Mouse (Mus musculus) heart, embryonic 14.5 days (tissue): ENCODE measurements around the gene Spem1. TPM values are rescaled to one million over a fixed set of nuclear protein-coding genes. Genes with fewer than 3 reads are reported as not detected.
A peak's percentile ranks its signal among the peaks of the same experiment; 100 is the strongest.

Source experiments
- ATAC-seq: fragments of 200-750 bp; cut with Nextera tagmentation; 2 replicates; pipeline ENCODE4 v1.8.0; 2017; ENCODE audit warnings: low read depth, moderate TSS enrichment; ENCODE audit not compliant: insufficient number of reproducible peaks, insufficient read depth, low FRiP score
- H3K27ac ChIP-seq, 2 experiments: fragments of 200-500 bp in 1 of 2; fragments of 300-500 bp in 1 of 2; sonication (generic) in 1 of 2; replicated peaks in 1 of 2; 2 replicates each; pipeline ENCODE4 v1.5.1; 2012 to 2014; ENCODE audit warnings: low read depth in 2 of 2, low read length in 2 of 2, control low read depth in 1 of 2, mild to moderate bottlenecking in 1 of 2, mixed read lengths in 1 of 2; ENCODE audit not compliant: control insufficient read depth in 1 of 2, insufficient read depth in 1 of 2
- H3K27me3 ChIP-seq: fragments of 300-500 bp; sonication (generic); 2 replicates; pipeline ENCODE4 v1.6.1; 2014; ENCODE audit warnings: mild to moderate bottlenecking, low read length, control low read depth; ENCODE audit not compliant: control insufficient read depth, insufficient read depth
- H3K36me3 ChIP-seq: fragments of 300-500 bp; sonication (generic); 2 replicates; pipeline ENCODE4 v1.6.1; 2014; ENCODE audit warnings: mild to moderate bottlenecking, control low read depth, low read length, mixed read lengths; ENCODE audit not compliant: control insufficient read depth, insufficient read depth
- H3K4me1 ChIP-seq, 2 experiments: fragments of 200-500 bp in 1 of 2; fragments of 300-500 bp in 1 of 2; sonication (generic) in 1 of 2; 2 replicates each; pipeline ENCODE4 v1.6.1; 2012 to 2014; ENCODE audit warnings: low read length in 2 of 2, control low read depth in 1 of 2, mixed read lengths in 1 of 2; ENCODE audit not compliant: control insufficient read depth in 2 of 2, insufficient read depth in 2 of 2
- H3K4me2 ChIP-seq: fragments of 300-500 bp; sonication (generic); 2 replicates; pipeline ENCODE4 v1.6.1; 2014; ENCODE audit warnings: mild to moderate bottlenecking, low read length
- H3K4me3 ChIP-seq, 2 experiments: fragments of 200-500 bp in 1 of 2; fragments of 300-500 bp in 1 of 2; sonication (generic) in 1 of 2; 2 replicates each; pipeline ENCODE4 v1.5.1; 2012 to 2014; ENCODE audit warnings: low read length in 2 of 2, mild to moderate bottlenecking in 2 of 2, control low read depth in 1 of 2, low read depth in 1 of 2, moderate library complexity in 1 of 2; ENCODE audit not compliant: control insufficient read depth in 1 of 2, insufficient read depth in 1 of 2
- H3K9ac ChIP-seq: fragments of 300-500 bp; sonication (generic); 2 replicates; pipeline ENCODE4 v1.6.1; 2014; ENCODE audit warnings: mild to moderate bottlenecking, low read length
- H3K9me3 ChIP-seq: fragments of 300-500 bp; sonication (generic); 2 replicates; pipeline ENCODE4 v1.6.1; 2016; ENCODE audit warnings: low read length, control low read depth; ENCODE audit not compliant: control insufficient read depth
- WGBS: fragments of 180-500 bp; shearing (Covaris S2); extraction: QIAGEN DNeasy Blood & Tissue Kit; methylation state at CpG from one replicate; pipeline ENCODE4 v1.1.7; 2014; 5-methylcytosine and 5-hydroxymethylcytosine counted together
- polyA plus RNA-seq: library from polyadenylated mRNA; unstranded; fragments of >200 nt; fragmentation: Nextera tagmentation; extraction: Ambion mirVana; gene quantifications from 2 replicates; pipeline ENCODE4 v1.2.1, GENCODE M21; 2014

The Spem1 gene
- polyA plus RNA-seq, 1 experiment from 2014 or later = not detected

DNA sequence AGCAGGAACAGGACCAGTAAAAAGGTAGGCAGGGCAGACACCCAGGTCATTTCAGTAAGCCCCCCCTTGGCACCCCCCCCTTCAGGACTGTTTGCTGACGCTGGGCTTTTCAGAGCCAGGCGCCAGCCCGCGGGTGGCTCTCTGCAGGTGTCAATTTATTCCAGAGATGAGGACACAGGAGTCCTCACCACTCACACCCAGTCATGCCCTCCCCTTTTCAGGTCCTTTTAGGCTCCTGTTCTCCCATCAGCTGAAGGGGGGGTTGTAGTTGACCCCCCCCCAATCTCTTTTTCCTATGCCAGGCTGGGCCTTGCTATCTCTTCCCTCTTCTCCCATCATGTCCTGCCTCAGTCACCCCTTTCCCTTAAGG is 14.0 kb upstream of the Spem1 start:
- Histone ChIP-seq H3K27ac (no peak overlapping the region), H3K4me2 (peak overlapping the region; percentile 89; the same call in 1 of the 2 replicates), H3K36me3 (no peaks in the 10 kb centered on the region), H3K4me1 (peaks cover 3 to 24% of the 10 kb centered on the region in 2 experiments; a peak in 3 of 4 replicates), H3K9me3 (no peaks in the 10 kb centered on the region), H3K9ac (no peak overlapping the region; the same call in 1 of the 2 replicates), H3K4me3 (peak overlapping the region in 1 of 2 experiments; percentile 67; a peak in 1 of 4 replicates), H3K27me3 (peaks cover 44% of the 10 kb centered on the region)
- ATAC-seq = no peak
- WGBS = 20% methylated on average over 4 of the region's 4 CpGs

DNA sequence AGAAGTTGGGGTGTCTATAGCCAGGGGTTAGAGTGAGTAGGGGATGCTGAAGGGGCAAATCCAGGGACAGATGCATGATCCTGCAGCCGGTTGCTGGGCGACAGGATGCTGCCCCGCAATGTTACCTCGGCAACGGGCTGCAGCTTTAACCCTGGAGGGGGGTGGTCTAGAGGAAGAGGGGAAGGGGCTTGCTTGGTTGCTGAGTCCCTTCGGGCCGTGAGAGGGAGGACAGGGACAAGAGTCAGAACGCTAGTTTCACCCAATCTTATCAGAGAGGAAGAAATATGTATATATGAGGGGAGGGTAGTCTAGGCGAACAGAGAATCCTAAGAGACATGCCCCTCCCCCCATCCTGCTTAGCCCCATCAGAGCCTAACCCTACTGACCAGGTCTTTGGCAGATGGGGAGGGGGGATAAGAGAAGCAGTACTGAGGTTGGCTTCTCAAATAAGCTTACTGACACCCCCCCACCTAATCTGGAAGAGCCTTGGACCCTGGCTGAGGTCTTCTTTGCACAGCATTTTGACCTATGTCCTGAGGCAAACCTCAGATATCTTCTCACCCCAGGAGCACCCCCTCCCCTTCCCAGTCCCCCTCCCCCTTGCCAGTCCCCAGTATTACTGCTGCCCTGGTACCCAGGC is 13.5 kb upstream of the Spem1 start:
- peaks cover 3 to 24% of the 10 kb centered on the region in 2 experiments; a peak in 3 of 4 replicates for H3K4me1 ChIP-seq
- H3K9me3 ChIP-seq = no peaks in the 10 kb centered on the region
- 0 out of 2 replicates have a peak overlapping the region, but pooled peaks have one; percentile 89 for H3K4me2 ChIP-seq
- no peak overlapping the region; a peak in 1 of 4 replicates for H3K4me3 ChIP-seq
- 18% methylated on average over 9 of the region's 9 CpGs for WGBS
- no peak overlapping the region for H3K27ac ChIP-seq
- no peaks in the 10 kb centered on the region for H3K36me3 ChIP-seq
- ATAC-seq = no peak
- peaks cover 44% of the 10 kb centered on the region for H3K27me3 ChIP-seq
- H3K9ac ChIP-seq = no peak overlapping the region; the same call in 1 of the 2 replicates

DNA sequence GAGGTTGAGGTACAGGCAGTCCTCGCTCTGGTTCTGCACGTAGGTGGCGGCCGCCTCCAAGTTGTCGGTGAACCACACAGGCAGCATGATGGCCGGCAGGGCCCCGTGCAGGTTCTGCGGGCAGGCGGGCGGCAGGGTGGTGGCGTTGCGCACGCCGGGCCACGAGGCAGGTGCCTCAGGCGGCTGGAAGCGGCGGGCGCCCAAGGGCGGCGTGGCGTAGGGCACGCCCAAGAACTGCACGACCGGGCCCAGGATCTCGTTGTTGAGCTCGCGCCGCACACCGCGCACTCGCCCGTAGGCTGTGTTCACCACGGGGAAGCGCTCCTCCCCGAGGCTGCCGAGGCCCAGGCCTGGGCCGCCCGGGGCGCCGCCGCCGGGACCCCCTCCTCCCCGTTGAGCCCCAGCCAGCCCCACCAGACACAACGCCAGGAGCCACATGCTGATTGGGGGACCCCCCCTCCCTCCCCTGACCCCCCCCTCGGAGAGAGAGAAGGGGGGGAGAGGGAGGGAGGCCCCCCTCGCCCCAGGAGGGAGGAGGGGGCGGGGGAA is 12.1 kb upstream of the Spem1 start:
- Histone ChIP-seq H3K4me3 (peak overlapping the region; percentile 34 to 40), H3K9ac (peak overlapping the region; percentile 73), H3K4me1 (peaks cover 3 to 22% of the 10 kb centered on the region in 2 experiments; a peak in 3 of 4 replicates), H3K36me3 (no peaks in the 10 kb centered on the region), H3K9me3 (no peaks in the 10 kb centered on the region), H3K4me2 (peak overlapping the region; percentile 86), H3K27ac (no peak overlapping the region), H3K27me3 (peaks cover 44% of the 10 kb centered on the region)
- no peak for ATAC-seq
- WGBS = 6% methylated on average over 39 of the region's 48 CpGs

DNA sequence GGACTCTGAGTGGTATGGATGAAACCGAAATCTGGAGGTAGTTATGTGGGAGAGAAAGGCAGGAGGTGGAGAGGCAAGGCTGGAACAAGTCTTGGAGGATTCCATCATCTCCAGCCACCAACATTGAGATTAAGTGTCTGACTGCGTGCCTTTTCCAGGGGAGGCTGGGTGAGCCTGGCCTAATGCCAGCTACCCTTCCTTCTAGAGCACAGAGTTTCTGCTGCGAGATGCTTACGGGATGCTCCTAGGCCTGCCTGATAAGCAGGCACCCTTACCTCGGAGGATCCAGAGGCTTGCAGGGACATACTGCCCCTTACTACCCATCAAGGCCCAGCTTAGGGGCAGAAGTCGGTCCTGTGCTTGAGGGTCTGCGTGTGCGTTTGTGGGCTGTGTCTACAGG is 11.6 kb upstream of the Spem1 start:
- peaks cover 44% of the 10 kb centered on the region for H3K27me3 ChIP-seq
- no peaks in the 10 kb centered on the region for H3K36me3 ChIP-seq
- peaks cover 3 to 18% of the 10 kb centered on the region in 2 experiments; a peak in 2 of 4 replicates for H3K4me1 ChIP-seq
- H3K9me3 ChIP-seq = no peaks in the 10 kb centered on the region
- no peak overlapping the region for H3K27ac ChIP-seq
- ATAC-seq = no peak
- WGBS = 41% methylated on average over 8 of the region's 8 CpGs
- H3K9ac ChIP-seq = peak overlapping the region; percentile 73
- peak overlapping the region; percentile 86 for H3K4me2 ChIP-seq
- H3K4me3 ChIP-seq = peak overlapping the region; percentile 34 to 40

DNA sequence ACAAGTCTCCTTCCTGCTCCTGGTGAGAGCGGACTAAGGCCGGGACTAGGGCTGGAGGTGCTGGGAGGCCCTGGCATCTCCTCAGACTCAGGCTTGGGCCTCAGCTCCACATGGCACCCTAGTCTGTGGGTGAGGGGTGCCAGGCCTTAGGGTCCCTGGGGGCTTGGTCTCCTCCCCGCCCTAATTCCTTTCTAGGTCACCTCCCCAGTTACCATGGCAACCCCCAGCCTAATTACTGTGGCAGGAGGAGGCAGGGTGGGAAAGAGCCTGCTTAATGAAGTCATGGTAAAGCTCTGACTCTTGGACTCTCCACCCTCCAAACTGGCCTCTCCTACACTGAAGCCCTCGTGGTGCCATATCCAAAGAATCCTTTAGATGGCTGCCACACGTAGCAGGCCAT is 6.9 kb upstream of the Spem1 start:
- ATAC-seq = no peak
- peaks cover 0 to 5% of the 10 kb centered on the region in 2 experiments; a peak in 2 of 4 replicates for H3K4me1 ChIP-seq
- H3K27me3 ChIP-seq = peaks cover 13% of the 10 kb centered on the region; the same call in 1 of the 2 replicates
- H3K4me2 ChIP-seq = no peak overlapping the region
- H3K27ac ChIP-seq = no peak overlapping the region
- WGBS = 78% methylated on average over 5 of the region's 5 CpGs
- no peaks in the 10 kb centered on the region for H3K9me3 ChIP-seq
- peaks cover 24% of the 10 kb centered on the region for H3K36me3 ChIP-seq
- H3K9ac ChIP-seq = no peak overlapping the region
- no peak overlapping the region for H3K4me3 ChIP-seq

DNA sequence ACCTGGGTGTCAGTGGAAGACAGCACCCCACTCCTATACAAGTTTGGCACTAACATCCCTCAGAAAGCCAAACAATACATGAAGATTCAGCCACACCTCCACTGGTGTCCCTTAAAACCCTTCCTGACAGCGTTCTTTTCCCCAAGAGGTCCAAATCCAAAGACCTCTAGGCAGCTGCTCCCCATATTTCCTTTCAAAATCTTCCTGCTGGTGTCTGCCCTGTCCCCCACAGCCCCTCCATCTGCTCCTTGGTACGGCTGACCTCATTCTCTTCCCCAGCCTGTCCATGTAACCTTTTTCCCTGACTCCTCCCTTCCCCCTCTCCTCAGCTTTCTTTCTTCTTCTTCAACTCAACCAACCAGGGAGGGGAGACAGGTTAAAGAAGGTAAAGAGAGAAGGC is 1.5 kb upstream of the Spem1 start:
- Histone ChIP-seq H3K9me3 (no peaks in the 10 kb centered on the region), H3K9ac (no peak overlapping the region), H3K4me3 (no peak overlapping the region), H3K4me1 (no peaks in the 10 kb centered on the region), H3K4me2 (no peak overlapping the region), H3K36me3 (peaks cover 24% of the 10 kb centered on the region), H3K27ac (no peak overlapping the region), H3K27me3 (no peaks in the 10 kb centered on the region)
- no peak for ATAC-seq
- 71% methylated on average over 2 of the region's 2 CpGs for WGBS

DNA sequence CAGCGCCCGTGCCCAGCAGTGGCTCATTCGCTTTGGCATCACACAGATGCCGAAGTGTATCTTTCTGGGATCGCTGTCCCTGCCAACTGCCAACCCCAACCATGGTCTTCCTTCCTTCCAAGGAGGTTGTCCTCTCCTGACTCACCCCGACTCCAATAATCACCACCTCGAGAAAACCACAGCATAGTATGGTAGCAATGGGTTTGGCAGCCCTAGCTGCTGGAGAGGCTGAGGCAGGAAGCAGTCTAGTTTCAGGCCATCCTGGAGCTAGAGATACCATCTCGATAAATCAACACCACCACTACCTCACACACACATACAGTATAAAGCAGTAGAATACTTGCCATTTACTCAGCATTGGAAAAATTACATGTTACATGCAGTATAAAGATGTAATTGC is 3.1 kb downstream of the Spem1 start:
- no peak overlapping the region for H3K4me2 ChIP-seq
- H3K9me3 ChIP-seq = 0 out of 2 replicates have a peak, but pooled peaks cover 4% of the 10 kb centered on the region
- H3K4me3 ChIP-seq = no peak overlapping the region
- no peak for ATAC-seq
- WGBS = 88% methylated on average over 8 of the region's 8 CpGs
- H3K9ac ChIP-seq = no peak overlapping the region
- no peaks in the 10 kb centered on the region for H3K36me3 ChIP-seq
- no peaks in the 10 kb centered on the region for H3K27me3 ChIP-seq
- no peak overlapping the region for H3K27ac ChIP-seq
- H3K4me1 ChIP-seq = no peaks in the 10 kb centered on the region
